ENCODE assay signal across 37 mouse cellular contexts in genomic region chr16:23025111-23025510, GRCm38 (mm10). TPM values are rescaled to one million over a fixed set of nuclear protein-coding genes. Genes with fewer than 3 reads are reported as not detected.
DNase-seq lines count a peak whose midpoint lies in the region; ATAC-seq and TF ChIP-seq lines count a peak whose summit lies in the region.
"Had no signal": no experiment of that assay in that cellular context is flagged by ENCODE, and none has a peak within 500 bp of the region (broad histone marks: within the 10 kb centered on the region; RNA-seq: fewer than 3 reads in every experiment).

No protein-coding gene starts in this region.

- no peak for TF ChIP-seq CTCF in kidney, adult 2 months (conservative IDR thresholded peaks at IDR 0.05; ENCODE audit: insufficient read depth, insufficient read length, low read depth, low read length)
- no peak for TF ChIP-seq CTCF in kidney, postnatal 0 days (IDR thresholded peaks at IDR 0.05; ENCODE audit: low read depth)

- intact Hi-C loops in heart, postnatal 25 days (cut with DNase I) = no loop called here

- no peaks in the 10 kb centered on the region; the same call in 1 of the 2 replicates for H3K36me3 ChIP-seq in kidney, adult 2 months (ENCODE audit: control insufficient read depth, insufficient read depth, low read length)
- no peaks in the 10 kb centered on the region for H3K36me3 ChIP-seq in kidney, postnatal 0 days (ENCODE audit: insufficient read depth, low read length)
- H3K36me3 ChIP-seq: embryonic facial prominence, embryonic 13.5 days; hindbrain, embryonic 13.5 days; liver, embryonic 15.5 days; stomach, embryonic 15.5 days had no signal

- no peaks in the 10 kb centered on the region for H3K27me3 ChIP-seq in kidney, adult 2 months (replicated peaks; ENCODE audit: control insufficient read depth, insufficient read depth, low read length)
- no peaks in the 10 kb centered on the region for H3K27me3 ChIP-seq in kidney, postnatal 0 days (ENCODE audit: insufficient read depth, low read length)
- H3K27me3 ChIP-seq: embryonic facial prominence, embryonic 13.5 days; liver, embryonic 15.5 days; Patski; stomach, embryonic 15.5 days had no signal

- WGBS in kidney, adult 2 months = 38% methylated on average over 6 of the region's 6 CpGs
- 33% methylated on average over 6 of the region's 6 CpGs for WGBS in kidney, postnatal 0 days

- no peak overlapping the region for H3K9ac ChIP-seq in kidney, postnatal 0 days (ENCODE audit: low read depth, low read length)
- H3K9ac ChIP-seq: embryonic facial prominence, embryonic 13.5 days; hindbrain, embryonic 13.5 days; liver, embryonic 15.5 days; stomach, embryonic 15.5 days had no signal

- peaks cover 15% of the 10 kb centered on the region for H3K4me1 ChIP-seq in kidney, adult 2 months (ENCODE audit: control insufficient read depth, insufficient read depth, low read length)
- H3K4me1 ChIP-seq in kidney, postnatal 0 days (replicated peaks; ENCODE audit: insufficient read depth, low read length) = peaks cover 8% of the 10 kb centered on the region; the same call in 1 of the 2 replicates
- H3K4me1 ChIP-seq: embryonic facial prominence, embryonic 13.5 days; hindbrain, embryonic 13.5 days; liver, embryonic 15.5 days; stomach, embryonic 15.5 days had no signal

- H3K4me2 ChIP-seq in kidney, postnatal 0 days (ENCODE audit: low read length) = no peak overlapping the region
- H3K4me2 ChIP-seq: embryonic facial prominence, embryonic 13.5 days; heart, embryonic 11.5 days; hindbrain, embryonic 13.5 days; liver, embryonic 15.5 days; stomach, embryonic 15.5 days had no signal

- no peak for TF ChIP-seq POLR2A in kidney, adult 2 months (IDR thresholded peaks at IDR 0.05; ENCODE audit: low read depth, low read length)

- H3K27ac ChIP-seq in kidney, adult 2 months (ENCODE audit: insufficient read depth, low read depth, low read length) = peak overlapping the region; percentile 93
- H3K27ac ChIP-seq in kidney, postnatal 0 days = peak overlapping the region; percentile 79
- H3K27ac ChIP-seq: embryonic facial prominence, embryonic 13.5 days; hindbrain, embryonic 13.5 days; liver, embryonic 15.5 days; macrophage; stomach, embryonic 15.5 days had no signal

- DNase-seq in heart, adult 11 months = peak; percentile 63
- DNase-seq in heart, postnatal 25 days (ENCODE audit: low spot score) = no peak
- peak; percentile 83 for DNase-seq in kidney, adult 2 months
- peak; percentile 31 for DNase-seq in kidney, postnatal 0 days (ENCODE audit: low spot score)
- DNase-seq in T-cell, adult 2 months (ENCODE audit: low spot score) = no peak
- no peak for DNase-seq in lung, postnatal 10 days
- DNase-seq in testis, postnatal 10 days (ENCODE audit: low spot score) = no peak
- DNase-seq: adrenal gland, postnatal 14 days; cerebellum, adult 11 months; cerebellum, postnatal 10 days; gastrocnemius, postnatal 25 days; heart, adult 18-20 months; heart, postnatal 4 days; liver; midbrain, embryonic 14.5 days; right cerebral cortex, postnatal 25 days; thymus, postnatal 14 days had no signal

- peak; percentile 70 for ATAC-seq in kidney, postnatal 0 days (replicated peaks; ENCODE audit: low FRiP score, low read depth)
- ATAC-seq: forebrain, embryonic 16.5 days; intestine, postnatal 0 days; Patski had no signal

- H3K4me3 ChIP-seq in kidney, adult 2 months (ENCODE audit: insufficient read depth, low read depth, low read length) = no peak overlapping the region; the same call in 1 of the 2 replicates
- H3K4me3 ChIP-seq in kidney, postnatal 0 days (replicated peaks; ENCODE audit: low read depth, low read length) = no peak overlapping the region
- H3K4me3 ChIP-seq: embryonic facial prominence, embryonic 13.5 days; hindbrain, embryonic 13.5 days; liver, embryonic 15.5 days; stomach, embryonic 15.5 days had no signal

- no peaks in the 10 kb centered on the region for H3K9me3 ChIP-seq in kidney, postnatal 0 days (replicated peaks; ENCODE audit: low read length)
- H3K9me3 ChIP-seq: embryonic facial prominence, embryonic 13.5 days; hindbrain, embryonic 13.5 days; liver, embryonic 15.5 days; stomach, embryonic 15.5 days had no signal

RNA-seq across cellular contexts. Expression of gene Kng2, which starts 4.2 kb away (rescaled TPM):
- total RNA-seq in heart, postnatal 25 days (2021) = under 1 TPM in 1 of 2 experiments, not detected in 1; 0.22 TPM
- polyA plus RNA-seq in kidney, adult 2 months (2012; rRNA removed) = 173 and 180 TPM in 2 replicates
- 175 and 183 TPM in 2 replicates for polyA plus RNA-seq in kidney, postnatal 0 days (2015; fragmentation: Nextera tagmentation; extraction: Ambion mirVana)
- total RNA-seq: common myeloid progenitor, adult 5-6 weeks; heart, postnatal 4 days; layer of hippocampus, adult 18-20 months; layer of hippocampus, postnatal 10 days; left cerebral cortex, adult 18-20 months; left cerebral cortex, postnatal 14 days; MEL; monocyte, adult 5-6 weeks; neutrophil, adult 5-6 weeks had no signal
- polyA plus RNA-seq: forebrain, embryonic 11.5 days; forebrain, embryonic 16.5 days; heart, embryonic 11.5 days; limb, embryonic 11.5 days; lung, embryonic 16.5 days; macrophage; midbrain, embryonic 14.5 days had no signal

RNA-seq across cellular contexts. Expression of gene Kng1, which starts 32.6 kb away (rescaled TPM):
- total RNA-seq in heart, postnatal 25 days (2021) = not detected
- 0.41 and 0.43 TPM in 2 replicates for polyA plus RNA-seq in kidney, adult 2 months (2012; rRNA removed)
- polyA plus RNA-seq in kidney, postnatal 0 days (2015; fragmentation: Nextera tagmentation; extraction: Ambion mirVana) = 2.3 and 2.7 TPM in 2 replicates
- total RNA-seq: common myeloid progenitor, adult 5-6 weeks; gastrocnemius, postnatal 25 days; heart, adult 18-20 months; layer of hippocampus, adult 18-20 months; layer of hippocampus, postnatal 10 days; left cerebral cortex, adult 18-20 months; left cerebral cortex, postnatal 14 days; MEL; monocyte, adult 5-6 weeks; neutrophil, adult 5-6 weeks had no signal
- polyA plus RNA-seq: embryonic facial prominence, embryonic 13.5 days; forebrain, embryonic 11.5 days; forebrain, embryonic 16.5 days; hindbrain, embryonic 13.5 days; macrophage; midbrain, embryonic 14.5 days had no signal

Comparison
In these comparisons a context has a peak if more than half of its experiments do, and no peak if none do; other contexts are left out.
1. DNase-seq: peak in heart, adult 11 months (single experiment), kidney, adult 2 months (single experiment) and kidney, postnatal 0 days (single experiment); none in heart, postnatal 25 days (single experiment), T-cell, adult 2 months (single experiment), lung, postnatal 10 days (single experiment) and testis, postnatal 10 days (single experiment).